Mouse (Mus musculus): ENCODE data around the gene Itih4. TPM values are rescaled to one million over a fixed set of nuclear protein-coding genes. Genes with fewer than 3 reads are reported as not detected.
A peak's percentile ranks its signal among the peaks of the same experiment; 100 is the strongest.

Itih4 gene
- polyA plus RNA-seq, 1 experiment from 2014 or later, result 305 TPM

GRCm38 (mm10) chr14:30862368-30862767, 23.9 kb upstream of the Itih4 start:
- H3K36me3 ChIP-seq (ENCODE audit: control insufficient read depth, insufficient read depth), result no peaks in the 10 kb centered on the region
- no peak overlapping the region for H3K9ac ChIP-seq (ENCODE audit: low read depth, low read length)
- ATAC-seq (ENCODE audit: low read depth), result no peak
- H3K4me1 ChIP-seq (ENCODE audit: control insufficient read depth, low read depth, low read length), result no peaks in the 10 kb centered on the region; the same call in 1 of the 2 replicates
- H3K27ac ChIP-seq (ENCODE audit: low read length), result peak overlapping the region; percentile 66
- H3K27me3 ChIP-seq (ENCODE audit: control insufficient read depth, insufficient read depth, low read depth, low read length), result no peaks in the 10 kb centered on the region
- H3K4me2 ChIP-seq (ENCODE audit: low read depth, low read length), result no peak overlapping the region
- 73% methylated on average over 9 of the region's 9 CpGs for WGBS (ENCODE audit: insufficient replicate concordance)
- H3K4me3 ChIP-seq (ENCODE audit: low read depth, low read length), result no peak overlapping the region
- H3K9me3 ChIP-seq (replicated peaks; ENCODE audit: control insufficient read depth, low read length), result no peaks in the 10 kb centered on the region

DNA sequence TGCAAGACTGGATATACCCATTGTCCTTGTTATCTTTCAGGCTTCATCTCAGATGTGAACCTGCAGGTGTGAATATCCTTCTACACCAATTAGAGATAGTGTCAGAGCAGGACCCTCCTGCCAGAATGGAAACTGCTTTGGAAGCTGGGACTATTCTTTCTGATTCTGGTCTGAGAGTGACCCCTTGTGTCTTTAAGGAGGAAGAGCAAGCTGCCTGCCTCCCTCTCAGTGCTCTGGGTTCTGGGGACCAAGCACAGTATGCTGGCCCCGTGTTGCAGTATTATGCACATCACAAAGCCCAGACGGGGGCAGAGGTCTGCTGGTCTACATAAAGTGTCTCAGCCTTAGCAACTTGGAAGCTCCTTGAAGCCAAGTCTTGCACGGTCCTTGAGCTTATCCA, 21.0 kb upstream of the Itih4 start:
- Histone ChIP-seq H3K9ac (ENCODE audit: low read depth, low read length) (no peak overlapping the region), H3K4me1 (ENCODE audit: control insufficient read depth, low read depth, low read length) (peaks cover 9% of the 10 kb centered on the region), H3K36me3 (ENCODE audit: control insufficient read depth, insufficient read depth) (no peaks in the 10 kb centered on the region), H3K27me3 (ENCODE audit: control insufficient read depth, insufficient read depth, low read depth, low read length) (no peaks in the 10 kb centered on the region), H3K27ac (ENCODE audit: low read length) (no peak overlapping the region), H3K4me2 (ENCODE audit: low read depth, low read length) (no peak overlapping the region), H3K4me3 (ENCODE audit: low read depth, low read length) (no peak overlapping the region), H3K9me3 (replicated peaks; ENCODE audit: control insufficient read depth, low read length) (no peaks in the 10 kb centered on the region)
- ATAC-seq (ENCODE audit: low read depth), result no peak
- WGBS (ENCODE audit: insufficient replicate concordance), result 67% methylated on average over 3 of the region's 3 CpGs

DNA sequence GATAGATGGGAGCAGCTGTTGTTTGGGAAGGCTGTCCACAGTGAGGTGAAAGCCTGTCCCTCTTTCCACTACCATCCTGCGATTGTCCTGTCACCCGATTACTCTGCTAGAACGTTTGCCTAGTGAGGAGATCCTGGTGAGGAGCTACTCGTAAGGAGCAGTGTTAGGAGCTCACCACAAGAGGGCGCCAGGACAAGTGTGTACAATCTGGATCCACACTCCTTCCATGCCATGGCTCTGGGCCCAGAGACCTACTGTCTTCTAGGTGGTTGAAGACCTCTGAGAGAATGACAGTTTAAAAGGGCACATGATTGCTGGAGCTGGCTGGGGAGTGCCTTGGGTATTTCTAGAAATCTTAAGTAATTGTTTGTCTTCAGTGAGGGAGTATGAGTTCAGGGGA, 19.2 kb upstream of the Itih4 start:
- H3K27ac ChIP-seq (ENCODE audit: low read length), result no peak overlapping the region
- H3K9ac ChIP-seq (ENCODE audit: low read depth, low read length), result no peak overlapping the region
- no peaks in the 10 kb centered on the region for H3K9me3 ChIP-seq (replicated peaks; ENCODE audit: control insufficient read depth, low read length)
- 25% methylated on average over 5 of the region's 5 CpGs for WGBS (ENCODE audit: insufficient replicate concordance)
- H3K4me3 ChIP-seq (ENCODE audit: low read depth, low read length), result no peak overlapping the region
- no peaks in the 10 kb centered on the region for H3K27me3 ChIP-seq (ENCODE audit: control insufficient read depth, insufficient read depth, low read depth, low read length)
- H3K36me3 ChIP-seq (ENCODE audit: control insufficient read depth, insufficient read depth), result no peaks in the 10 kb centered on the region
- ATAC-seq (ENCODE audit: low read depth), result peak; percentile 33; the same call in 1 of the 2 replicates
- H3K4me2 ChIP-seq (ENCODE audit: low read depth, low read length), result no peak overlapping the region
- H3K4me1 ChIP-seq (ENCODE audit: control insufficient read depth, low read depth, low read length), result peaks cover 9% of the 10 kb centered on the region

- Histone ChIP-seq H3K4me2 (ENCODE audit: low read depth, low read length) (no peak overlapping the region), H3K4me1 (ENCODE audit: control insufficient read depth, low read depth, low read length) (peaks cover 11% of the 10 kb centered on the region), H3K27me3 (ENCODE audit: control insufficient read depth, insufficient read depth, low read depth, low read length) (no peaks in the 10 kb centered on the region), H3K9ac (ENCODE audit: low read depth, low read length) (no peak overlapping the region), H3K36me3 (ENCODE audit: control insufficient read depth, insufficient read depth) (peaks cover 2% of the 10 kb centered on the region; the same call in 1 of the 2 replicates), H3K9me3 (replicated peaks; ENCODE audit: control insufficient read depth, low read length) (no peaks in the 10 kb centered on the region), H3K4me3 (ENCODE audit: low read depth, low read length) (no peak overlapping the region), H3K27ac (ENCODE audit: low read length) (peak overlapping the region; percentile 75)
- peak; percentile 61 for ATAC-seq (ENCODE audit: low read depth)
- WGBS (ENCODE audit: insufficient replicate concordance), result 53% methylated on average over 10 of the region's 10 CpGs
These were observed 17.4 kb upstream of the Itih4 start for GRCm38 (mm10) chr14:30868826-30869225.

DNA sequence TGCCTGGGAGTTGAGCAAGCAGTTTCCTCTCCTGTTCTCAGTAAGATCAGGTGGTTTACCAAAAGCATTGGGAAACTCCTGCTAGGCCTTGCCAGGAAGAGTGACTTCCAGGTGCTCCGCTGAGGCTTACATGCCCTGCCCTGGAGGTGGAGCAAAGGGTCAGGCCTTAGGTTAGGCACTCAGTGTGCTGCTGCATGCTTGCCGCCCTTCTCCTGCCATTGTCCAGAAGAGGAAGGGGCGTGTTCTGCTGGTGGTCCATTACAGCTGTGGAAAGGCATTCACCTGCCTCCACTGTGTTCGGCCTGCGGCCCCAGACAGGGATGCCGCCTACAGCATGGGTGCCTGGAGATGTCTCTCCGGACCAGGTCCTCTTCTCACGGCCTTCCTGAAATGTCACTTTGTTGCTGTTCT, 16.9 kb upstream of the Itih4 start:
- peaks cover 2% of the 10 kb centered on the region; the same call in 1 of the 2 replicates for H3K36me3 ChIP-seq (ENCODE audit: control insufficient read depth, insufficient read depth)
- H3K9me3 ChIP-seq (replicated peaks; ENCODE audit: control insufficient read depth, low read length), result no peaks in the 10 kb centered on the region
- H3K9ac ChIP-seq (ENCODE audit: low read depth, low read length), result no peak overlapping the region
- H3K27me3 ChIP-seq (ENCODE audit: control insufficient read depth, insufficient read depth, low read depth, low read length), result no peaks in the 10 kb centered on the region
- no peak overlapping the region for H3K4me2 ChIP-seq (ENCODE audit: low read depth, low read length)
- H3K4me3 ChIP-seq (ENCODE audit: low read depth, low read length), result no peak overlapping the region
- H3K27ac ChIP-seq (ENCODE audit: low read length), result peak overlapping the region; percentile 75
- peaks cover 17% of the 10 kb centered on the region for H3K4me1 ChIP-seq (ENCODE audit: control insufficient read depth, low read depth, low read length)
- 75% methylated on average over 8 of the region's 8 CpGs for WGBS (ENCODE audit: insufficient replicate concordance)
- ATAC-seq (ENCODE audit: low read depth), result peak; percentile 68

GRCm38 (mm10) chr14:30870206-30871147, 15.8 kb upstream of the Itih4 start:
- peak overlapping the region; percentile 75 for H3K27ac ChIP-seq (ENCODE audit: low read length)
- H3K36me3 ChIP-seq (ENCODE audit: control insufficient read depth, insufficient read depth), result peaks cover 2% of the 10 kb centered on the region; the same call in 1 of the 2 replicates
- no peak for ATAC-seq (ENCODE audit: low read depth)
- H3K4me2 ChIP-seq (ENCODE audit: low read depth, low read length), result no peak overlapping the region
- no peaks in the 10 kb centered on the region for H3K27me3 ChIP-seq (ENCODE audit: control insufficient read depth, insufficient read depth, low read depth, low read length)
- no peak overlapping the region for H3K9ac ChIP-seq (ENCODE audit: low read depth, low read length)
- H3K4me1 ChIP-seq (ENCODE audit: control insufficient read depth, low read depth, low read length), result peaks cover 25% of the 10 kb centered on the region
- 60% methylated on average over 25 of the region's 25 CpGs for WGBS (ENCODE audit: insufficient replicate concordance)
- no peaks in the 10 kb centered on the region for H3K9me3 ChIP-seq (replicated peaks; ENCODE audit: control insufficient read depth, low read length)
- no peak overlapping the region for H3K4me3 ChIP-seq (ENCODE audit: low read depth, low read length)

DNA sequence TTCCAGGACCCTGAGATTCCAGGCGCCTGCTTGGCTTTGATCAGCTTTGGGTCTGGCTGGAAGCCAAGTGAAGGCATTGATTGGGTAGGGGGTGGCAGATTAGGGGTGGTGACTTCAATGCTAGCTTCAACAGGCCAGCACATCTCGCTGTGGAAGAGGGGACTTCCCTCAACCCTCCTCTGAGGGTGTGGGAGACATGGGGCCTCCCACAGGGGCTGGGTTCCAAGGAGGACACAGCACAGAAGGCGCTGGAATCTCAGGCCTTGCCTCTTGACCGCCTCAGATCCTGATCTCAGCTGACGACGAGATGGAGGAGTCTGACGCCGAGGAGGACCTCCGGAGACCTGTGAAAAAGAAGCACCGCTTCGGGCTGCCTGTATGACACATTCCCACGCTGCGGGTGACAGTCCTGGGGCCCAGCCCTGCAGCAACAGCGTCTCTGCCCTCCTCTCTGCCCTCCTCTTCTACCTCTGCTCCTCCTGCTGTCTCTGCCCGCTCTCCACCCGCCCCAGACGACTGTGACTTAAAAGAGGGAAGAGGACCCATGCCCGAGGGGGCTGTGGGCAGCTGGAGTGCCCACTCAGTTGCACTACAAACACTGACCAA, 12.1 kb upstream of the Itih4 start:
- ATAC-seq (ENCODE audit: low read depth), result no peak
- Histone ChIP-seq H3K4me2 (ENCODE audit: low read depth, low read length) (no peak overlapping the region), H3K9ac (ENCODE audit: low read depth, low read length) (no peak overlapping the region), H3K27me3 (ENCODE audit: control insufficient read depth, insufficient read depth, low read depth, low read length) (no peaks in the 10 kb centered on the region), H3K4me1 (ENCODE audit: control insufficient read depth, low read depth, low read length) (peaks cover 38% of the 10 kb centered on the region), H3K9me3 (replicated peaks; ENCODE audit: control insufficient read depth, low read length) (no peaks in the 10 kb centered on the region), H3K4me3 (ENCODE audit: low read depth, low read length) (no peak overlapping the region), H3K27ac (ENCODE audit: low read length) (peak overlapping the region; percentile 29), H3K36me3 (ENCODE audit: control insufficient read depth, insufficient read depth) (peaks cover 2% of the 10 kb centered on the region; the same call in 1 of the 2 replicates)
- 60% methylated on average over 18 of the region's 18 CpGs for WGBS (ENCODE audit: insufficient replicate concordance)

- no peaks in the 10 kb centered on the region for H3K9me3 ChIP-seq (replicated peaks; ENCODE audit: control insufficient read depth, low read length)
- H3K9ac ChIP-seq (ENCODE audit: low read depth, low read length), result peak overlapping the region; percentile 12; the same call in 1 of the 2 replicates
- H3K4me3 ChIP-seq (ENCODE audit: low read depth, low read length), result no peak overlapping the region
- no peaks in the 10 kb centered on the region for H3K27me3 ChIP-seq (ENCODE audit: control insufficient read depth, insufficient read depth, low read depth, low read length)
- H3K36me3 ChIP-seq (ENCODE audit: control insufficient read depth, insufficient read depth), result peaks cover 2% of the 10 kb centered on the region; the same call in 1 of the 2 replicates
- H3K4me1 ChIP-seq (ENCODE audit: control insufficient read depth, low read depth, low read length), result peaks cover 28% of the 10 kb centered on the region
- peak; percentile 82 for ATAC-seq (ENCODE audit: low read depth)
- H3K27ac ChIP-seq (ENCODE audit: low read length), result peak overlapping the region; percentile 82
- WGBS (ENCODE audit: insufficient replicate concordance), result 43% methylated on average over 12 of the region's 12 CpGs
- H3K4me2 ChIP-seq (ENCODE audit: low read depth, low read length), result no peak overlapping the region
These were observed 11.0 kb upstream of the Itih4 start for GRCm38 (mm10) chr14:30875130-30875865.

Data from liver, embryonic 16.5 days (tissue).